Mouse (Mus musculus) small intestine, adult 2 months (tissue): ENCODE results near the gene Galnt11.

ENCODE experiments used
- CTCF ChIP-seq: fragments of 200-500 bp; IDR thresholded peaks from 2 replicates; pipeline ENCODE4 v1.5.1; 2012; ENCODE audit warnings: low read depth, mild to moderate bottlenecking, control low read depth, inconsistent platforms, low read length, moderate library complexity, mixed read lengths; ENCODE audit not compliant: insufficient replicate concordance, insufficient read length; ENCODE audit errors: extremely low read depth
- POLR2A ChIP-seq: fragments of 200-500 bp; IDR thresholded peaks from 2 replicates; pipeline ENCODE4 v1.6.1; 2012; ENCODE audit warnings: low read depth, mild to moderate bottlenecking, control low read depth, inconsistent platforms, low read length, moderate library complexity

- TF ChIP-seq POLR2A (no peak), CTCF (no peak)
Observed at GRCm38 (mm10) chr5:25310226-25310625, 88.5 kb downstream of the Galnt11 start.
